Mouse (Mus musculus) hindbrain, embryonic 16.5 days (tissue): ENCODE results near the gene Abca3. TPM values are rescaled to one million over a fixed set of nuclear protein-coding genes. Genes with fewer than 3 reads are reported as not detected.
"Not testable (repeated sequence)": the region's sequence is repeated elsewhere in the genome, so short reads cannot be mapped to it uniquely, and the experiment has no call there.

ENCODE experiments used
- ATAC-seq: fragments of 200-750 bp; cut with Nextera tagmentation; 2 replicates; pipeline ENCODE4 v1.8.0; 2017; ENCODE audit warnings: moderate TSS enrichment, moderate library complexity
- H3K27ac ChIP-seq: fragments of 300-500 bp; sonication (generic); 2 replicates; pipeline ENCODE4 v1.5.1; 2014; ENCODE audit warnings: low read depth, mild to moderate bottlenecking, control low read depth, low read length, moderate library complexity
- H3K27me3 ChIP-seq: fragments of 300-500 bp; sonication (generic); replicated peaks from 2 replicates; pipeline ENCODE4 v1.6.1; 2014; ENCODE audit warnings: low read length; ENCODE audit not compliant: control insufficient read depth, insufficient read depth
- H3K36me3 ChIP-seq: fragments of 300-500 bp; sonication (generic); 2 replicates; pipeline ENCODE4 v1.6.1; 2014; ENCODE audit warnings: mild to moderate bottlenecking, low read length, moderate library complexity, mixed read lengths; ENCODE audit not compliant: control insufficient read depth, insufficient read depth
- H3K4me1 ChIP-seq: fragments of 300-500 bp; sonication (generic); 2 replicates; pipeline ENCODE4 v1.6.1; 2014; ENCODE audit warnings: low read depth, low read length; ENCODE audit not compliant: control insufficient read depth, insufficient read depth
- H3K4me2 ChIP-seq: fragments of 300-500 bp; sonication (generic); 2 replicates; pipeline ENCODE4 v1.6.1; 2014; ENCODE audit warnings: mild to moderate bottlenecking, low read length, control low read depth, moderate library complexity
- H3K4me3 ChIP-seq: fragments of 300-500 bp; sonication (generic); 2 replicates; pipeline ENCODE4 v1.5.1; 2014; ENCODE audit warnings: mild to moderate bottlenecking, low read length, control low read depth, moderate library complexity
- H3K9ac ChIP-seq: fragments of 300-500 bp; sonication (generic); 2 replicates; pipeline ENCODE4 v1.6.1; 2014; ENCODE audit warnings: low read depth, mild to moderate bottlenecking, control low read depth, low read length, moderate library complexity
- H3K9me3 ChIP-seq: fragments of 300-500 bp; sonication (generic); 2 replicates; pipeline ENCODE4 v1.6.1; 2014; ENCODE audit warnings: mild to moderate bottlenecking, low read length, moderate library complexity; ENCODE audit not compliant: control insufficient read depth
- WGBS: fragments of 180-500 bp; shearing (Covaris S2); extraction: QIAGEN DNeasy Blood & Tissue Kit; methylation state at CpG from one replicate; pipeline ENCODE4 v1.1.7; 2014; 5-methylcytosine and 5-hydroxymethylcytosine counted together
- polyA plus RNA-seq: library from polyadenylated mRNA; unstranded; fragments of >200 nt; fragmentation: Nextera tagmentation; extraction: Ambion mirVana; gene quantifications from 2 replicates; pipeline ENCODE4 v1.2.1, GENCODE M21; 2015

The Abca3 gene
- polyA plus RNA-seq, 1 experiment from 2014 or later: 30.1 TPM

- no peak for ATAC-seq
- Histone ChIP-seq H3K4me1 (no peaks in the 10 kb centered on the region), H3K9ac (no peak overlapping the region), H3K27me3 (no peaks in the 10 kb centered on the region), H3K4me2 (no peak overlapping the region), H3K36me3 (peaks cover 53% of the 10 kb centered on the region), H3K27ac (no peak overlapping the region), H3K9me3 (no peaks in the 10 kb centered on the region), H3K4me3 (no peak overlapping the region)
- WGBS: 93% methylated on average over 4 of the region's 4 CpGs
Measured at GRCm38 (mm10) chr17:24443409-24443808, 91.7 kb downstream of the Abca3 start.

- Histone ChIP-seq H3K4me2 (no peak overlapping the region), H3K27me3 (no peaks in the 10 kb centered on the region), H3K36me3 (peaks cover 51% of the 10 kb centered on the region), H3K4me3 (no peak overlapping the region), H3K9me3 (no peaks in the 10 kb centered on the region), H3K27ac (no peak overlapping the region), H3K9ac (no peak overlapping the region), H3K4me1 (no peaks in the 10 kb centered on the region)
- 94% methylated on average over 8 of the region's 8 CpGs for WGBS
- no peak for ATAC-seq
Measured at GRCm38 (mm10) chr17:24446590-24446989, 94.8 kb downstream of the Abca3 start.

GRCm38 (mm10) chr17:24449507-24449906, 97.8 kb downstream of the Abca3 start:
- Histone ChIP-seq H3K36me3 (peaks cover 42% of the 10 kb centered on the region), H3K27me3 (no peaks in the 10 kb centered on the region), H3K9ac (no peak overlapping the region), H3K4me2 (no peak overlapping the region), H3K9me3 (no peaks in the 10 kb centered on the region), H3K27ac (no peak overlapping the region), H3K4me3 (no peak overlapping the region), H3K4me1 (peaks cover 10% of the 10 kb centered on the region)
- ATAC-seq: no peak
- WGBS: 96% methylated on average over 6 of the region's 6 CpGs

GRCm38 (mm10) chr17:24451220-24451619, 99.5 kb downstream of the Abca3 start:
- Histone ChIP-seq H3K4me1 (peaks cover 10% of the 10 kb centered on the region), H3K9ac (no peak overlapping the region), H3K4me3 (no peak overlapping the region), H3K4me2 (no peak overlapping the region), H3K27ac (no peak overlapping the region), H3K27me3 (no peaks in the 10 kb centered on the region), H3K36me3 (peaks cover 25% of the 10 kb centered on the region), H3K9me3 (no peaks in the 10 kb centered on the region)
- ATAC-seq: no peak
- WGBS: 95% methylated on average over 6 of the region's 6 CpGs

GRCm38 (mm10) chr17:24453372-24453771, 101.6 kb downstream of the Abca3 start:
- Histone ChIP-seq H3K9me3 (no peaks in the 10 kb centered on the region), H3K27me3 (no peaks in the 10 kb centered on the region), H3K4me1 (peaks cover 10% of the 10 kb centered on the region), H3K4me2 (no peak overlapping the region), H3K36me3 (peaks cover 14% of the 10 kb centered on the region), H3K9ac (no peak overlapping the region), H3K4me3 (no peak overlapping the region), H3K27ac (no peak overlapping the region)
- no peak for ATAC-seq
- WGBS: 93% methylated on average over 2 of the region's 2 CpGs

- 9% methylated on average over 14 of the region's 14 CpGs for WGBS
- no peak for ATAC-seq
- Histone ChIP-seq H3K36me3 (peaks cover 10% of the 10 kb centered on the region), H3K4me1 (peaks cover 10% of the 10 kb centered on the region), H3K4me3 (peak overlapping the region; percentile 66), H3K9ac (peak overlapping the region; percentile 89), H3K4me2 (peak overlapping the region; percentile 82), H3K27ac (peak overlapping the region; percentile 92), H3K9me3 (no peaks in the 10 kb centered on the region), H3K27me3 (no peaks in the 10 kb centered on the region)
Measured at GRCm38 (mm10) chr17:24454218-24454755, 102.5 kb downstream of the Abca3 start.

- WGBS: under 1% methylated on average over 67 of the region's 67 CpGs
- peaks cover 3% of the 10 kb centered on the region; the same call in 1 of the 2 replicates for H3K36me3 ChIP-seq
- H3K4me1 ChIP-seq: peaks cover 10% of the 10 kb centered on the region
- H3K9ac ChIP-seq: peak overlapping the region; percentile 89
- no peaks in the 10 kb centered on the region for H3K9me3 ChIP-seq
- peak; percentile 95 for ATAC-seq
- H3K27me3 ChIP-seq: no peaks in the 10 kb centered on the region
- peak overlapping the region; percentile 82 for H3K4me2 ChIP-seq
- peak overlapping the region; percentile 92 for H3K27ac ChIP-seq
- peak overlapping the region; percentile 66 for H3K4me3 ChIP-seq
Measured at GRCm38 (mm10) chr17:24454756-24455522, 103.2 kb downstream of the Abca3 start.

- not testable (repeated sequence) for H3K9me3 ChIP-seq, H3K9ac ChIP-seq, H3K27ac ChIP-seq, H3K27me3 ChIP-seq, H3K36me3 ChIP-seq
- WGBS: 48% methylated on average over 10 of the region's 10 CpGs
- peaks cover 10% of the 10 kb centered on the region for H3K4me1 ChIP-seq
- ATAC-seq: peak; percentile 32
- peak overlapping the region; percentile 82 for H3K4me2 ChIP-seq
- peak overlapping the region; percentile 66 for H3K4me3 ChIP-seq
Measured at GRCm38 (mm10) chr17:24455523-24456206, 103.9 kb downstream of the Abca3 start.
